Mouse (Mus musculus): ENCODE measurements around the gene Sstr4. TPM values are rescaled to one million over a fixed set of nuclear protein-coding genes. Genes with fewer than 3 reads are reported as not detected.

The Sstr4 gene
- 0.16 and 0.30 TPM in 2 replicates for polyA plus RNA-seq (2012; rRNA removed)

DNA sequence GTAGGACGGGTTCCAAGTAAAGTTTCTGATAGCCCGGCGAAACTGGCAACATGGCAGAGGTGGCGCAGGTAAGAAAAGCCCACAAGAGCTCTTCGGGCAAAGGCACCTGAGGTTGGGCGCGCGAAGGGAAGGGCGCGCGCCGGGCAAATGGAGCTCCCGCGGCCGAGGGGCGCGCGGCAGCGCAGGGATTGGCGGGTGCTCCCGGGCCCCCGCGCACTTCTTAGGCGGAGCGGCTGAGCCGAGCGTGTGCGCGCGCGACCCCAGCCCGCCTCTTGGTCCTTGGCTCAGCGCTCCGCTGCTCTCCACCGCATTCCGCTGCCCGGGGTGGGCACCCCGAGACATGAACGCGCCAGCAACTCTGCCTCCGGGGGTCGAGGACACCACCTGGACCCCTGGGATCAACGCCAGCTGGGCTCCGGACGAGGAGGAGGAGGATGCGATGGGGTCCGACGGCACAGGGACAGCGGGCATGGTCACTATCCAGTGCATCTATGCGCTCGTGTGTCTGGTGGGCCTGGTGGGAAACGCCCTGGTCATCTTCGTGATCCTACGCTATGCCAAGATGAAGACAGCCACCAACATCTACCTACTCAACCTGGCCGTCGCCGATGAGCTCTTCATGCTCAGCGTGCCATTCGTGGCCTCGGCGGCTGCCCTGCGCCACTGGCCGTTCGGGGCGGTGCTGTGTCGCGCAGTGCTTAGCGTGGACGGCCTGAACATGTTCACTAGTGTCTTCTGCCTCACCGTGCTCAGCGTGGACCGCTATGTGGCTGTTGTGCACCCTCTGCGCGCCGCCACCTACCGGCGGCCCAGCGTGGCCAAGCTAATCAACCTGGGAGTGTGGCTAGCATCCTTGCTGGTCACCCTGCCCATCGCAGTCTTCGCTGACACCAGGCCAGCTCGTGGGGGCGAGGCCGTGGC, at the start of gene Sstr4:
Gene Sstr4 (plus strand): TSS at position 214 of the 921 bp plus-strand sequence.
- DNase-seq (ENCODE audit: low spot score), result no peak

DNA sequence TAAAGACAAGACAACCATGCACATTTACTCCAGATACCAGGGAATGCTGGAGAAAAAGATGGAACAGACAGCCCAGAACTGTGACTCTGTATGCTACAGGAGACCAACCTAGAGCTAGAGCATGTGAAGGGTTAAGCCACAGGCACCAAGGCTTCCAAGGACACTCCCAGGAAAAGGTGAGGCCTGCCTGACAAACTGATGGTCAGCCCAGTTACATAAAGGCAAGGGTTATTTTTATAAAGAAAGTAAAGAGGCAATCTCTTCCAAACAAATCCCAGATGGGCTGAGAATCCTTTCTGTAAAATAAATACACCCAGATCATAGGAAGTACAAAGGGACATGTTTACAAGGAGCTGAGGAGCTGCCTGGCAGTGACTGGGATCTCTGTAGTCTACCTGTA, 49.8 kb upstream of the Sstr4 start:
- DNase-seq (ENCODE audit: low spot score), result no peak

DNA sequence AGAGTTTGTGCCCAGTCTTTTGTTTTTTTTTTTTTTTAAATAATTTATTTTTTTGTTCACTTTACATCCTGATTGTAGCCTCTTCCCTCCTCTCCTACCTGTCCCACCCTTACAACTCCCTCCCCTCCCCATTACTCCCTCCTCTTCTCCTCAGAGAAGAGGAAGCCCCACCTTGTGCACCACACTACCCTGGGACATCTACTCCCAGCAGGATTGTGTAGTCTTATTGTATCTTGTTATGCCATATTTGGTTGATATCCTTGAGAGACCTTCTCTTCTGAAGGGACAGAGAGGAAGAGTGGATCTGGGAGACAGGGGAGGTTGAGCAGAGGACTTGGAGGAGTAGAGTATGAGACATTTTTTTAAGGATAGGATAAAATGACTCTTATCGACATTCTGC, 48.2 kb upstream of the Sstr4 start:
- DNase-seq (ENCODE audit: low spot score), result no peak

DNA sequence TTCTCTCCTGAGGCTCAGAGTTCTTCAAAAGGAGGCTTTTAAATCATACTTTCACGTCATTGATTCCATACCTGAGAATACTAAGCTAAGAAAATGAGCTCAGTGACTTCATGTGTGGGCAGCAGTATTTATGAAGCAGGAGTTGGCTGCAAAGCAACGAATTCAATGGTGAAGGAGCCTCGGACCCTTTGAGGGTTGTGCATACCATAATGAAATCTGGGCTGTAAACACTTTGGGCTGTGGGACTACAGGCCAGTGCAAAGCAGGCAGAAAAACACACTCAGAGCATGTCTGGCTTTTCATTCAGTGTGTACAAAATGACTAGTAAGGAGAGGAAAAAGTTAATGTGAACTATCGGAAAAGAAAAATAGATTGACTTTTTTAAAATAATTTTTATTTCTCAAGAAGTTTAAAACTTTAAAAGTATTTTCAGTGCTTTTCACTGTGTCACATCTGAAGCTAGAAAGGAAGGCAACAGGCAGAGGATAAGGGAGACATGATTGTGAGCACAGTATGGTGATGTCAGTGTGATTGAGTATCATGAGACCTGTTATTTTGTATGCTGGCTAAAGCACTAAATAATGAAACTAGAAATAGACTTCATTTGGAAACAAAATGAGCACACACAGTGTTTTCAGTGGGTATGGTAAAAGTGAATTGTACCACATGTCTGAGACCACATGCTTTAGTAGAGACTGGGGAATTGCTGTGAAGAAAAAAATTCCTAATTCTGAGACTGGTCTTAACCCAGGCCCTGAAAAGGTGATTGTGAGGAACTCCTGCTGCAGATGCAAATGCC, 45.4 kb upstream of the Sstr4 start:
- no peak for DNase-seq (ENCODE audit: low spot score)

DNA sequence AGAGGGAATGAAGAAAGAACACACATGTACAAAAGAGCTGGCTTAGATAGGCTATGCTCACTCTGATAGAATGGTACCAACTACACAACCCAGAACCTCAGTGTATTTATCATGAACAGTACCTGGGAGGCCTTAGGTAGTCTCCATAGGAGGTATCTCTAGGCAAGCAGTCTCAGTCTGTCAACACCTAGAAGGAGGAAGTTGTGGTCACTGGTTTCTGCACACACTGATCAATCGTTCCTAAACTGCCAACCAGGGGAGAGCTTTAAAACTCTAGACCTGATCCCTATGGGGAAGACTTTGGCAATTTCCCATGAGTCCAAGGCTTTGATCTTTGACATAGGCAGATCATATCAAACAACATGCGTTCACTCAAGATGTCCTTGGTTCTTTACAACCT, 44.7 kb upstream of the Sstr4 start:
- no peak for DNase-seq (ENCODE audit: low spot score)

DNA sequence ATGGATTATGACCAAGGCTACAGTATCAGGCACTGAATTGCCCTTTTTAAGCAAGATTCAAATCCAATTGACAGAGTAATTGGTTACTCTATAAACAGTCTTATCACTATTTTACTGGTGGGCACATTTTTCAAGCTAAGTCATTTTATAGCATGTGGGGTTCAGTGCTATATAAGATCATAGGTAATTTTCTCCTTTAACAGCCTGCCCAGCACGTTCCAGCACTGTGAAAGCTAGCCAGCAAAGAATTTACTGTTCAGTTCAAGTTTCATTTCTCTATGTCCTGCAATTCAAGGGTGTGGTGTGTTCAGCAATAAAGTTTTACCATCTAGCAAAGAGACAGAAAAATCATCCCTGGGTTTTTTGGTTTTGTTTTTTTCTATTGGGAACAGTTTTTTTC, 42.5 kb upstream of the Sstr4 start:
- no peak for DNase-seq (ENCODE audit: low spot score)

DNA sequence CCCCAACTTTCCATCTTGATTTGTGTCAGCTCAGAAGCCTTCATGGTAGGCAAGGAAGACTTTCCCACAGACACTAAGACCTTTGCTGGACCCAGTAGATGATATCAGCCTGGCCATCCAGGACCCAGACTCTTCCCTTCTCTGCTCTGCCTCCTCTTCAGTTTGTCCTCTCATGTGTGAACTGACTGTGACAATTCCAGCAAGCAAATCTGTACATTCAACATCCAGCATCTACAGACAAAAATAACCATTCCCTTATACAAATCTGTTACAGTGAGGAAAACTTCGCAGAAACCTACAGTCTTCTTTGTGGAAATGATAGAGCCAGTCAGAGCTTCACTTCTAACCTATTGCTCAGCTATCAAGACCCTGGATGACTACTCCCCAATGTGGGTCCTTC, 38.0 kb upstream of the Sstr4 start:
- DNase-seq (ENCODE audit: low spot score), result no peak

DNA sequence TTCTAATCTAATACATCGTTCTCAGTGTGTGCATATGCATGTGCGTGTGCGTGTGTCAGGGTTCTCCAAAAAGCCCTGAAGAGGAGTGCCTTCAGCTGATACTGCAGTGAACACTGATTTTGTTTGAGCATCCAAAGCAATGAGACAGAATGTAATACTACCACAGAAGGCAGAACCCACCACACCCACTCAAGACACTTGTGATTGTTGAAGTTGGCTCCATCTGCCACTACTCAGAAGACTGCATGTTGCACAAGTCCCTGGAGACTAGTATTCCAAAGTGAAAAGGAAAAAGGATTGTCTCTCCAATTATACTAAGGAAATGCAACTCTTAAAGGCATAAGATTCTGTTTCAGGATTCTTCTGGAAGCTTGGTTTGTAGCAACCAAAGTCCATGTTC, 30.6 kb upstream of the Sstr4 start:
- DNase-seq (ENCODE audit: low spot score), result no peak

DNA sequence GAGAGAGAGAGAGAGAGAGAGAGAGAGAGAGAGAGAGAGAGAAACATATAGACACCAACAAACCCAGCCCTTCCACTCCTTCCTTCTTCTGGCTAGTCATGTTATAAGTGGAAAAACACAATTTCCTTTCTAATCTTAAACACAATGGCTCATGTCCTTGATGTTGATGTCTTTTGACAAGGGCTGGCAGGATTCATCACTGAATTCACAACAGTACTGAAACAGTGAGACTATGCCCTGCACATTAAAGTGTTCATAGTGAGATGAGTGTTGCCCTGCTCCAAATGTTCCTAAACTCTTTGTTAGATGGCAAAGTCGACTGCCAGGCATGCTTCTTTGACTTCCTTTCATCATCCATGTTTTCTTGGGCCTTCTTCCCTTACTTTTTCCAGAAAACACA, 29.9 kb upstream of the Sstr4 start:
- DNase-seq (ENCODE audit: low spot score), result no peak

DNA sequence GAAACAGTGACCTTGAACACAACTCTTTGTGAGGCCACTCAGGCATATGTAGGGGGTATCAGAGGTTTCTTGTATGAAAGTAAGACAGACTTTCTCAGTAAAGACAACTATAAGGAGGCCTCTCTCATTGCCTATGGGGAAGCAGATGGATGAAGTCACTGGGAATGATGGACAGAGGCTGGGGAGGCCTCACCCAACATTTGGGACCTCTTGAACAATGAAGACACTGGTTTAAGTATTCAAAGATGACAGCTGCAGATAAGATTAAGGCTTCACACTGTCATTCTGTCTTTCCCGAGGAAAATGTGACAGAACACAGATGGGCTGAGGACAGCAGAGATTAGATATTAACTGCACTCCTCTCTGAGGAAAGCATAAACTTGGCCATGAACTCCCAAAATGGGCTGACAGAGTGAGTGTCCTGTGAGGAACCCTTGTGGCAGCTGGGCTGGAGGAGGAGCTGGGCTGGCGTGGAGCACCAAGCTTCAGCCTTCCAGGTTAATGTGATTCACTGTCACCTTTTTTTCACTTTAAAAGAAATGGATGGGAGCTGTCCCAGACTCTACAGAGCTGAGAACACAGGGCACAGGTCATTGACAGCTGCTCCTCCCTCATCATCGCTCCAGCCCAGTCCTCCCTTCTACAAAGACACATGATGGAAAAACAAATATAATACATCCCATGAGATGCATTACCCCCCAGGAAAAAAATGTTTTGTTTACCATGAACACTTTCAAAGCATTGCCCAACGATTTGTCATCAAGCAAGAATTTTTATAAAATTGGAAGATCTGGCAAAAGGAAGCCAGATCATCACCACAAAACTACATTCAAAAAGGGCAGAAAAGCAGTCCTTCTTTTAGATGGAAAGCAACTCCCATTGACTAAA, 23.2 kb upstream of the Sstr4 start:
- DNase-seq (ENCODE audit: low spot score), result no peak

DNA sequence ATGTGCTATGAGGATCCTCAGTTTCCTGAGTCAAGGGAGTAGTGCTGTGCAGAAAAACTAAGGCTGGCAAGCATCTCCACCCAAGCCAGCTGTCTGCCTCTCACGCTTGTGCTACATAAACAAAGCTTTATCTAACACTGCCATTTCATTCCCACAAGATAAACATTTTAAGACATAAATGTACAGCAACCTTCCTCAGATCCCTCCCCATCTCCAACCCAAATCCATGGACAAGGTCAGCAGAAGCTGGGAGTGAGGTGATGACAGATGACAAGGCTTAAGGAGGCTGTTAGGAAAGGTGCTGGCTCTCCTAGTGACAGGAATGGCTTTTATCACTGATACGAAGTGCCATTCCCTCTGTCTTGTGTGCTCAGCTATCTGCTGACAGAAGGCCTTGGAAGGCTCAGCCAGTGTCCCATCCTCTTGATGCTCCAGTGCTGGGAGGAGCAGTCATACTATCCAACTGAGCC, 21.5 kb upstream of the Sstr4 start:
- no peak for DNase-seq (ENCODE audit: low spot score)

DNA sequence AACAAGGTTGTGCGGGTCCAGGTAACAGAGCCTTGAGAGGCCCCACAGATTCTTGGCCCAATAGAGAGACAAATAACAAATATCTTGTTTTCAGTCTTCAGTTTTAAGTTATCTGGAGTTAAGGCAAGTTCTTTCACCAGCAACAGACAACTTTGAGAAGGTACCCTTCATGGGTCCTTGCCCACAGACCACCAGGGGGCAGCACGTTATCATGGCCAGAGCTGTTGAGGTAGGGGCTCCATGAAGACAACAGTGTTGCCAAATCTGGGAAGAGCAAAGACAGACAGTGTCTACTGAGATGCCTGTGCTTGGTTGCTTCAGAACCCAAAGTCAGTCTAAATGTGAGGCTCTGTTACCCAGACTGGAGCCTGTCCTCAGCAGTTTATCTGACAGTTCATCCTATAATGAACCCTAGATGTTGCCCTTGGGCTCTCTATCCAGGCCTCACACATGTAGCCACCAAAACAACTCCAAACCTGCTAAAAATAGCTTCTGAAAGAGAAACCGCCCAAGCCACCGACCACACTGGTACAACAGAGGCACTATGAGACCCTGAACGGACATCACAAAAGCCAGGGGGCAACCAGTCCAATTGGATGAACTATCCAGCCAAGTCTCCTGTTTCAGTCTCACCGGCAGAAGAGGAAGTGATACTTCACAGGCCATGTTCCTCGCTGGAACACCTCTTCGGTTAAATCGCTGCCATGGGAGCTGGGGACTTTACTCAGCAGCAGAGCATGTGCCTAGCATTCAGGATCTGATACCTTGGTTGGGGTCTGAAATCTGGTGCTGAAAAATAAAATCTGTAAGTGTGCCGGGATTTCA, 19.6 kb upstream of the Sstr4 start:
- DNase-seq (ENCODE audit: low spot score), result no peak

DNA sequence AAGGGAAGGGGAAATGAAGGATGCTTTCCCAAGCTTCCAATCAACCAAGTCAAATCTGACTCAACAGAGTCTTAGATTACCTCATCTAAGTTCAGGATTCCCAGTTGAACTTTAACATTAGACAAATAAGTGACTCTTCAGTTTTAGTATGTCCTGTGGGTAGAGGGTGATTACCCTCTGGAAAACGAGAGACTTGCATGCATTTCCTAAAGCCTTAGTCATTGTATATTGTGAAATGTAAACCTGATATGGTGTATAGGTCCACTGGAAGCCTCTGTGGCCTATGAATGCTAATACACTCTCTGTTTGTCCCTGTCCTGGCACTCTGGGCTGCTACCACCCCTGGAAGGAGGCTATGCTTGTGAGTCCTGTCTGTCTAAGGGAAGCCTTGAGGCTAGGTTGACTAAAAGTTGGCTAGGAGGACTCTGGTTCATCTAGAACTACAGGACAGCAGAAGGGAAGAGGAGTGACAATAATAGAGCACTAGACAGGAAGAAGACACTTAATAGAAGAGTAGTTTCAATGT, 16.3 kb upstream of the Sstr4 start:
- no peak for DNase-seq (ENCODE audit: low spot score)

DNA sequence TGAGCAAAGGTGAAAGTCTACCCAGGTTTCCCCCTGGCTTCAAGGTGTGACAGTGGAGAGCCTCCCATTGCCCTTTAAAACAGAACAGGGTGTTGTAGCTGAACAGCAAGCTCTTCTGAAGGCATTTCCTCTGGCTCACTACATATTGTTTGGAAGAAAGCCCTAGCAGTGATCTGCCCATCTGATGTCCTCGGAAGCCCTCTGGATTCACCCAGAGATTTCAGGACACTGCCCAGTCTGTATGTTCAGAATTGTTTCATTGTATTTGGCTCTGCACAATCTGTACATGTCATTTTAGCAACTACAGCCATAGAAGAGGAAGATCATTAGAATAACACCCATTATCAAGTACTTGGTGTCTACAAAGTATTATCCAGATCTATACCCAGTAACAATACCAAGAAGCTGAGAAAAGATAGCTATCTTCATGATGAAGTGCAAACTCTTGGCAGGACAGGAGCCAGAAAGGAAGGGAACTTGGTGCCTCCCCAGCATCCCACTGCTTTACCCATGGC, 15.2 kb upstream of the Sstr4 start:
- no peak for DNase-seq (ENCODE audit: low spot score)

DNA sequence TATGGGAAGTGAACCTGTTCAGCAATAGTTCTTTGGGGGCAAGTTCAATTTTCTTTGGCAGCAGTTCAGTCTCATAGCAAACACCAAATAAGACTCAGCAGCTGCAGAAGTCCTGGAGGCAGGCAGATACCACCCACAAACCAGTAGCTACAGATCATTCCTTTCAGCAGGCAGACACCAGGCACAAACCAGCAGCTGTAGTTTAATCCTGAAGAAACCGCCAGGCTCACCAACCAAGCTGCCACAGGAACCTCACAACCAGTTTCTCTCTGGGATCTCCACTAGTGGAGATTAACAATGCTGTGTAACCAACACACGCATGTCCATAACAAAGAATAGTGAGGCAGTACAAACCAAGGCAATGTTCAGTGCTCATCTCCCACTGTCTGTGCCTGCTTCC, 14.1 kb upstream of the Sstr4 start:
- no peak for DNase-seq (ENCODE audit: low spot score)

DNA sequence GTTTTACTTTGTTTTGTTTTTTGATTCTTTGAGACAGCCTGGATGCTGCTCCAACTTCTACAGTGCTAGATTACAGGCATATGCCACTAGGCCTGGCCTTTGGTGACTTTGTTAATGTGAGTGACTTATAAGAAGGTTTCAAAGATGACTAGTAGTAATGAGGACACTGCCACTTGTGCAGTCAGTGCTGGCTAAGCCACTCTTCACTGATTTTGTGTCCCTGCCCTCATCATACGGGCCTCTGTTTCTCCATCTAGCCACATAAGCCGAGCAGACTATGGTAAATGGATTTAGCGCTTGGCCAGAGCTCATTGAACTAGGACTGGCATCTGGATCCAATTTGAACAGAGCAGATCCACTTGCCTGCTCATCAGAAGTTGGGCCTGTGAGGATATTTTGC, 8.7 kb upstream of the Sstr4 start:
- no peak for DNase-seq (ENCODE audit: low spot score)

DNA sequence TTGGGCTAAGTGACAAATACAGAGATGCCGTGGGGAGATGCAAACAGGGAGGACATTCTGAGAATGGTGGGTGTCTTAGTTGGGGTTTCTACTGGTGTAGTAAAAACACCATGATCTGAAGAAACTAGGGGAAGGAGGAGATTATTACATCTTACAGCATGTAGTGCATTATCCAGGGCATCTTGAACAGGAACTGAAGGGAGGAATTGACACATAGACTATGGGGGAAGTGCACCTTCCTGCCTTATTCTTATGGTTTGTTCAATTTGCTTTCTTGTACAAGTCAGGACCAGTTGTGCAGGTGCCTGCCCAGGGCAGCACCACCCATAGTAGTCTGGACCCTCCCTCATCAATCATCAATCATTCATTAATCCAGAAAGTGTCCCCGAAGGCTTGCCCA, 8.2 kb upstream of the Sstr4 start:
- no peak for DNase-seq (ENCODE audit: low spot score)

DNA sequence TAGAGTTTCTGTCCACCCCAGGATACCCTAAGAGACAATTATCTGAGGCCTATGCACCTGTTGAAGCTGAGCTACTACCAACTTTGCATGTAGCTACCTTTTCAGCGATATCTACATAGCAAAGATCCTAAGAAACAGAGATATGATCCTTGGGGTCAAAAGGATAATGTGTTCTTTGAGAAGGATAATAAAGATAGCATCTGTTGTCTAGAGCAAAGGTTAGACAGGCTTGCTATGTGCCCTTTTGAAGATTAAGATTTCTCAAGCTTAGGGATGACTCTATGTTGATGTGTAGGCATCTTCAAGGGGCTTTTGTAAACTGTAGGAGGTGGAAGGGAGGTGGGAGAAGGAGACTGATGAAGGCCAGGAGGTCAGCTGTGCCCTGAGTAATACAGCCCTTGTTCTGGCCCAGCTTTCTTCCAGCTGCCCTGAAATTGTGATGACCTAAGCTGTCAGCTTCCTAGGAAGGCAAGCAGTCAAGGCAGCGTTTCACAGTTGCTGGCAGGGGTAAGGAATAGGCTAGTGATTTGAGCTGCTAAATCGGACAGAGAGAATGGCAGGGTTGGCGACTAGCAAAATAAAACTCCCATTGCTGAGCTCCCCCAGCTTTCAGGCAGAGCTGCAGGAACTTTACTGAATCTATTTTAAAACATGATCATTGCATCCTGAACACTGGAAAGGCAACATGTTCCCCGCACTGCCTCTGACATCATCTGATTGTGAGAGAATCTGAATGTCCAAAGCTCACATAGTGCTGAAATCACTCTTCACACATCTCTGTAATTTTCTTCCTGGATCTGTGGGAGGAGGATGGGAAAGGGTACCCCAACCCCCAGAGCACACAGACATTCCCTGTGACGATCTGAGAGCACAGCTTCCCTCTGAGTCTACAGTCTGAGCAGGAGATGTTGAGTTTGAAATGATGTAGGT, 7.2 kb upstream of the Sstr4 start:
- no peak for DNase-seq (ENCODE audit: low spot score)

DNA sequence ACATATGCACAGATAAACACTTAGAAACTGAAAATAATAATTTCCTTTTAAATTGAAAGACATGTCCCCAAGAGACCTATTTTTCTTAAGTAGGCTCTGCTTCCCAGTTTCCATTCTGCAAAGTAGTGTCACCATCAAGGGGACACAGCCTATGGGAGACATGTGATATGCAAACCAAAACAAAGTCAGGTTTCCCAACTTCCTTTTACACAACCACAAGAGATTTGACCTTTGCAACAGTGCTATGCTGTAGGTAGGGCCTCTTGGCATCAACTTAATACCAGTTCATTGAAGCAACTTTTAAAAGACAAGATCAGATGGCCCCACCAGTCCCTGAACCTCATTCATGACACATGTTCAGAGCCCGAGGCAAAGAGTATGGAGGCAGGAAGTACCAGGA, 2.0 kb upstream of the Sstr4 start:
- DNase-seq (ENCODE audit: low spot score), result no peak

Data from urinary bladder, adult 2 months (tissue).